Mouse (Mus musculus): ENCODE results near the gene Gfpt1.

- TF ChIP-seq CTCF (IDR thresholded peaks at IDR 0.05; ENCODE audit: insufficient read depth, low read length) (no peak), POLR2A (IDR thresholded peaks at IDR 0.05; ENCODE audit: borderline replicate concordance, extremely low read depth, low read depth, low read length) (no peak)
These were observed 60.7 kb downstream of the Gfpt1 start for GRCm38 (mm10) chr6:87103314-87103713.
